Mouse (Mus musculus) heart, adult 2 months (tissue): Measurements from ENCODE around the gene Cntnap5b. TPM values are rescaled to one million over a fixed set of nuclear protein-coding genes. Genes with fewer than 3 reads are reported as not detected.
A peak's percentile ranks its signal among the peaks of the same experiment; 100 is the strongest.

Experiments used
- DNase-seq, 2 experiments: peaks; one replicate each; pipeline ENCODE4 v3.0.0; 2021
- H3K27ac ChIP-seq: fragments of 200-600 bp; 2 replicates; pipeline ENCODE4 v1.8.1; 2022
- H3K27me3 ChIP-seq: fragments of 200-500 bp; 2 replicates; pipeline ENCODE4 v1.6.1; 2012; ENCODE audit warnings: mild to moderate bottlenecking, low read length, inconsistent platforms, mixed read lengths; ENCODE audit not compliant: control insufficient read depth, insufficient read depth
- H3K36me3 ChIP-seq: fragments of 200-500 bp; 2 replicates; pipeline ENCODE4 v1.6.1; 2012; ENCODE audit warnings: low read length, inconsistent platforms; ENCODE audit not compliant: control insufficient read depth, insufficient read depth
- H3K4me1 ChIP-seq: fragments of 200-500 bp; 2 replicates; pipeline ENCODE4 v1.6.1; 2011; ENCODE audit warnings: low read length; ENCODE audit not compliant: control insufficient read depth, insufficient read depth
- H3K4me3 ChIP-seq: fragments of 200-600 bp; 2 replicates; pipeline ENCODE4 v1.8.1; 2022
- H3K79me2 ChIP-seq: fragments of 200-500 bp; replicated peaks from 2 replicates; pipeline ENCODE4 v1.6.1; 2012; ENCODE audit warnings: mild to moderate bottlenecking, inconsistent platforms, low read length, moderate library complexity, mixed read lengths; ENCODE audit not compliant: control insufficient read depth, insufficient read depth
- H3K9ac ChIP-seq: fragments of 200-500 bp; 2 replicates; pipeline ENCODE4 v1.6.1; 2012; ENCODE audit warnings: low read depth, mild to moderate bottlenecking, control low read depth, inconsistent platforms, low read length, mixed read lengths
- CTCF ChIP-seq: fragments of 200-600 bp; IDR thresholded peaks from 2 replicates; pipeline ENCODE4 v1.8.1; 2022; ENCODE audit warnings: antibody characterized with exemption, mild to moderate bottlenecking, moderate library complexity
- EP300 ChIP-seq: fragments of 200-500 bp; IDR thresholded peaks from 2 replicates; pipeline ENCODE4 v1.6.1; 2011; ENCODE audit warnings: low read depth, low read length, control low read depth; ENCODE audit not compliant: insufficient read depth
- POLR2A ChIP-seq: fragments of 200-500 bp; IDR thresholded peaks from 2 replicates; pipeline ENCODE4 v1.6.1; 2011; ENCODE audit warnings: mild to moderate bottlenecking, low read depth, low read length, control low read depth; ENCODE audit not compliant: insufficient read depth
- WGBS: fragments of 180-500 bp; shearing (Covaris S2); methylation state at CpG from one replicate; pipeline ENCODE4 v1.1.7; 2018; 5-methylcytosine and 5-hydroxymethylcytosine counted together
- intact Hi-C: fragments of 180-260 bp; cut with DNase I; formaldehyde crosslinking; loops from one replicate; pipeline ENCODE4 v1.15.1; 2025
- polyA plus RNA-seq: library from polyadenylated mRNA; depleted of rRNA; stranded (reverse); fragments of >200 nt; gene quantifications from 2 replicates; pipeline ENCODE4 v1.2.3, GENCODE M21; 2012
- total RNA-seq, 2 experiments: library from RNA; stranded (reverse); gene quantifications; 2 replicates each; pipeline ENCODE4 v1.2.3; 2021

Cntnap5b gene
- total and polyA plus RNA-seq, 3 experiments = 0.30 to 0.42 TPM; not detected in 1

DNA sequence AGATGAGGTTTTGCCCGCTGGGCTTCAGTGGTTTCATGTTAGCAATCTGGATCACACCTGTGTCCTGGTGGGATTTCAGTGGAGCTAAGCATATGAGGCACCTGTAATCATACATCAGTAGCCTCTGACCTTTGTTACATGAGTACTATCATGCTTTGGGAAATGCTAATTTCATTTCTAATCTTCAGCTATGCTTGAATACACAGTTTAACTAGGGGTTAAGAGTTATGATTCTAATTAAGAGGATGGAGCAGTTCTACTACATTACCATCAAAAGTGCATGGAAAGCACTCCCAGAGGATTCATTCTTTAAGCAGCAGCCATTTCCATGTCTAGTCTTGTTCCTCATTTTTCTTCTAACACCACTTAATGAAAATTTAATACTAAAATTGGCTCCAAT lies 538.1 kb downstream of the Cntnap5b start:
- Histone ChIP-seq H3K36me3 (no peaks in the 10 kb centered on the region), H3K27ac (no peak overlapping the region), H3K4me1 (no peaks in the 10 kb centered on the region), H3K27me3 (no peaks in the 10 kb centered on the region), H3K79me2 (no peaks in the 10 kb centered on the region), H3K9ac (no peak overlapping the region), H3K4me3 (no peak overlapping the region)
- no peak for DNase-seq
- no peak for TF ChIP-seq CTCF
- no peak for TF ChIP-seq EP300
- TF ChIP-seq POLR2A = no peak
- WGBS = 77% methylated on average over 1 of the region's 1 CpGs
- intact Hi-C loops = no loop called here

GRCm38 (mm10) chr1:100331066-100331465 lies 558.5 kb downstream of the Cntnap5b start:
- no peak for DNase-seq
- no peak overlapping the region for H3K27ac ChIP-seq
- H3K27me3 ChIP-seq = no peaks in the 10 kb centered on the region
- H3K36me3 ChIP-seq = no peaks in the 10 kb centered on the region
- H3K79me2 ChIP-seq = no peaks in the 10 kb centered on the region
- WGBS = 70% methylated on average over 3 of the region's 3 CpGs
- no peak overlapping the region for H3K4me3 ChIP-seq
- no peak for TF ChIP-seq EP300
- TF ChIP-seq POLR2A = no peak
- no peak for TF ChIP-seq CTCF
- intact Hi-C loops = no loop called here
- H3K4me1 ChIP-seq = no peaks in the 10 kb centered on the region
- H3K9ac ChIP-seq = no peak overlapping the region

DNA sequence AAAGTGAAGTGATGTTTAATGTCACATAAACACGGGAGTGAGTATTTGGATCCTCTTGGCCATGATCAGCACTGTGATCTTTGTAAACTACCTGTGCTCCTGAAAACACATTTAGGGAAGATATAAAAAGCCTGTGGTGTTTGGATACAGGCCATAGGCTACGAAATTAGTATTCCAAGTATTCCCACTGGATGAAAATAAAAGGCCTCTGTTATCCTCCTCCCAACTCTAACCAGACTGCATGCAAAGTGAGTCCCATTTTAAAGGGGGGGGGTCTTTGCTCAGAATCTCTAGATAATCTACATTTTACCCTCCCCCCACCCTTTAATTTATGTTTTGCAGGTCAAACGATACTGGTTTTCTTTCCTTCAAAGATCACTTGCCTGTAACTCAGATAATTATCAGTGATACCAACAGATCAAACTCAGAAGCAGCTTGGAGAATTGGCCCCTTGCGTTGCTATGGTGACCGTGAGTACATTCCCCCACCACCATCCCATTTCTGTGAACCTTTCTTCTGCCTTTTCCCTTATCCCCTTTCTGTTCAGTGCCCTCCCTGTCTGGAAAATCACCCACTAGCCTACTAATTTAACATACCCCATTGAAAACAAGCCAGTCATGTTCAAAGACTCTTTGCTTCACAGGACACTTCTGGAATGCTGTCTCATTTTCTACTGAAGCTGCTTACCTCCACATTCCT lies 597.0 kb downstream of the Cntnap5b start:
- TF ChIP-seq POLR2A (no peak), EP300 (no peak), CTCF (no peak)
- 66% methylated on average over 5 of the region's 5 CpGs for WGBS

GRCm38 (mm10) chr1:100386252-100386651 lies 613.7 kb downstream of the Cntnap5b start:
- no peak for DNase-seq
- Histone ChIP-seq H3K79me2 (no peaks in the 10 kb centered on the region), H3K36me3 (no peaks in the 10 kb centered on the region), H3K4me1 (no peaks in the 10 kb centered on the region), H3K9ac (no peak overlapping the region), H3K27ac (no peak overlapping the region), H3K4me3 (no peak overlapping the region), H3K27me3 (no peaks in the 10 kb centered on the region)
- no peak for TF ChIP-seq CTCF
- TF ChIP-seq EP300 = no peak
- intact Hi-C loops = no loop called here
- WGBS = 51% methylated on average over 1 of the region's 1 CpGs

More for the DNA sequence above, 597.0 kb downstream of the Cntnap5b start:
- intact Hi-C loops = no loop called here
- no peaks in the 10 kb centered on the region for H3K4me1 ChIP-seq
- H3K79me2 ChIP-seq = no peaks in the 10 kb centered on the region
- H3K27me3 ChIP-seq = no peaks in the 10 kb centered on the region
- DNase-seq = no peak
- H3K36me3 ChIP-seq = no peaks in the 10 kb centered on the region
- H3K9ac ChIP-seq = no peak overlapping the region
- H3K4me3 ChIP-seq = no peak overlapping the region
- no peak overlapping the region for H3K27ac ChIP-seq

DNA sequence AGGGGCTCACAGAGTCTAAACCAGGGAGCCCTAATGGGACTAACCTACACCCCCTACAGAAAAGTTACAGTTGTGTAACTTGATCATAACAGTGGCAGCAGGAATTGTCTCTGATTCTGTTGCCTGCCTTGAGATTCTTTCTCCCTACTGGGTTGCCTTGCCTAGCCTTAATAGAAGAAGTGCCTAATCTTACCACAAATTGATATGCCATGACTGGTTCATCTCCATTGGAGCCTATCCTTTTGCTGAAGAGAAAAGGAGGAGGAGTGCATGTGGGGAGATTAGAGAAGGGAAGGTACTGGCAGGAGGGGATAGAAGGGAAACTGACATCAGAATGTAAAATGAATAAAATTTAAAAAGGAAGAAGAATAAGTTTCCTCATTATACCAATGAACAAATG lies 621.5 kb downstream of the Cntnap5b start:
- Histone ChIP-seq H3K79me2 (no peaks in the 10 kb centered on the region), H3K4me1 (no peaks in the 10 kb centered on the region)
- intact Hi-C loops = no loop called here

GRCm38 (mm10) chr1:100416658-100417224 lies 644.2 kb downstream of the Cntnap5b start:
- H3K79me2 ChIP-seq = no peaks in the 10 kb centered on the region
- peak in 1 of 2 experiments; percentile 2 for DNase-seq
- H3K36me3 ChIP-seq = no peaks in the 10 kb centered on the region
- no peaks in the 10 kb centered on the region for H3K4me1 ChIP-seq
- H3K27me3 ChIP-seq = no peaks in the 10 kb centered on the region
- intact Hi-C loops = no loop called here
- no peak for TF ChIP-seq EP300
- TF ChIP-seq CTCF = no peak
- TF ChIP-seq POLR2A = no peak
- H3K27ac ChIP-seq = no peak overlapping the region
- H3K9ac ChIP-seq = no peak overlapping the region
- no peak overlapping the region for H3K4me3 ChIP-seq

More for the DNA sequence above, 621.5 kb downstream of the Cntnap5b start:
- Histone ChIP-seq H3K27ac (no peak overlapping the region), H3K36me3 (no peaks in the 10 kb centered on the region), H3K4me3 (no peak overlapping the region), H3K9ac (no peak overlapping the region), H3K27me3 (no peaks in the 10 kb centered on the region)
- TF ChIP-seq CTCF (no peak), POLR2A (no peak), EP300 (no peak)
- DNase-seq = no peak
